Mouse (Mus musculus): ENCODE data around the gene Sult4a1. TPM values are rescaled to one million over a fixed set of nuclear protein-coding genes. Genes with fewer than 3 reads are reported as not detected.

The Sult4a1 gene
- polyA plus RNA-seq (2015; fragmentation: Nextera tagmentation; extraction: Ambion mirVana), result 0.45 and 0.70 TPM in 2 replicates

GRCm38 (mm10) chr15:84105105-84105923 lies at the start of gene Sult4a1:
Sult4a1 (minus strand) TSS chr15:84105754.
- Histone ChIP-seq H3K4me1 (peaks cover 8% of the 10 kb centered on the region), H3K4me2 (peak within 1 kb of the TSS; percentile 87), H3K27ac (replicated peaks) (no peak within 1 kb of the TSS), H3K9ac (peak within 1 kb of the TSS; percentile 45), H3K27me3 (replicated peaks) (peaks cover 68% of the 10 kb centered on the region), H3K4me3 (peak within 1 kb of the TSS; percentile 57), H3K9me3 (no peaks in the 10 kb centered on the region), H3K36me3 (no peaks in the 10 kb centered on the region)
- ATAC-seq (ENCODE audit: extremely low read depth, insufficient number of reproducible peaks, low FRiP score, low TSS enrichment), result no peak
- WGBS, result 2% methylated on average over 76 of the region's 77 CpGs

- WGBS, result 62% methylated on average over 5 of the region's 5 CpGs
- Histone ChIP-seq H3K27me3 (replicated peaks) (no peaks in the 10 kb centered on the region), H3K9me3 (no peaks in the 10 kb centered on the region), H3K4me2 (no peak overlapping the region), H3K27ac (replicated peaks) (no peak overlapping the region), H3K4me3 (no peak overlapping the region), H3K9ac (no peak overlapping the region), H3K36me3 (no peaks in the 10 kb centered on the region), H3K4me1 (peaks cover 6% of the 10 kb centered on the region)
- no peak for ATAC-seq (ENCODE audit: extremely low read depth, insufficient number of reproducible peaks, low FRiP score, low TSS enrichment)
Measured at GRCm38 (mm10) chr15:84140929-84141328, 35.4 kb upstream of the Sult4a1 start.

- H3K4me3 ChIP-seq, result no peak overlapping the region
- H3K27ac ChIP-seq (replicated peaks), result no peak overlapping the region
- no peak overlapping the region for H3K9ac ChIP-seq
- H3K36me3 ChIP-seq, result no peaks in the 10 kb centered on the region
- no peaks in the 10 kb centered on the region for H3K27me3 ChIP-seq (replicated peaks)
- no peak overlapping the region for H3K4me2 ChIP-seq
- whole genome bisulfite sequencing, result 47% methylated on average over 3 of the region's 3 CpGs
- H3K4me1 ChIP-seq, result peaks cover 6% of the 10 kb centered on the region
- H3K9me3 ChIP-seq, result no peaks in the 10 kb centered on the region
- ATAC-seq (ENCODE audit: extremely low read depth, insufficient number of reproducible peaks, low FRiP score, low TSS enrichment), result no peak
Measured at GRCm38 (mm10) chr15:84140109-84140508, 34.6 kb upstream of the Sult4a1 start.

GRCm38 (mm10) chr15:84139592-84140005 lies 34.0 kb upstream of the Sult4a1 start:
- Histone ChIP-seq H3K27me3 (replicated peaks) (no peaks in the 10 kb centered on the region), H3K9ac (no peak overlapping the region), H3K27ac (replicated peaks) (no peak overlapping the region), H3K4me3 (no peak overlapping the region), H3K4me2 (no peak overlapping the region), H3K4me1 (peaks cover 6% of the 10 kb centered on the region), H3K9me3 (no peaks in the 10 kb centered on the region), H3K36me3 (no peaks in the 10 kb centered on the region)
- 78% methylated on average over 5 of the region's 5 CpGs for WGBS
- no peak for ATAC-seq (ENCODE audit: extremely low read depth, insufficient number of reproducible peaks, low FRiP score, low TSS enrichment)

GRCm38 (mm10) chr15:84136473-84137415 lies 31.2 kb upstream of the Sult4a1 start:
- ATAC-seq (ENCODE audit: extremely low read depth, insufficient number of reproducible peaks, low FRiP score, low TSS enrichment), result no peak
- 36% methylated on average over 12 of the region's 12 CpGs for WGBS
- Histone ChIP-seq H3K9me3 (no peaks in the 10 kb centered on the region), H3K27me3 (replicated peaks) (no peaks in the 10 kb centered on the region), H3K4me1 (peaks cover 10% of the 10 kb centered on the region), H3K36me3 (no peaks in the 10 kb centered on the region), H3K4me3 (no peak overlapping the region), H3K9ac (no peak overlapping the region), H3K4me2 (no peak overlapping the region), H3K27ac (replicated peaks) (no peak overlapping the region)

GRCm38 (mm10) chr15:84135472-84135871 lies 29.9 kb upstream of the Sult4a1 start:
- no peaks in the 10 kb centered on the region for H3K36me3 ChIP-seq
- no peaks in the 10 kb centered on the region for H3K9me3 ChIP-seq
- 77% methylated on average over 5 of the region's 5 CpGs for WGBS
- H3K4me1 ChIP-seq, result peaks cover 18% of the 10 kb centered on the region
- no peak overlapping the region for H3K27ac ChIP-seq (replicated peaks)
- no peak overlapping the region for H3K4me3 ChIP-seq
- no peak overlapping the region for H3K4me2 ChIP-seq
- H3K27me3 ChIP-seq (replicated peaks), result no peaks in the 10 kb centered on the region
- ATAC-seq (ENCODE audit: extremely low read depth, insufficient number of reproducible peaks, low FRiP score, low TSS enrichment), result no peak
- H3K9ac ChIP-seq, result no peak overlapping the region

- Histone ChIP-seq H3K36me3 (no peaks in the 10 kb centered on the region), H3K27ac (replicated peaks) (no peak overlapping the region)
Measured at GRCm38 (mm10) chr15:84133440-84133839, 27.9 kb upstream of the Sult4a1 start.

GRCm38 (mm10) chr15:84131971-84132370 lies 26.4 kb upstream of the Sult4a1 start:
- WGBS, result 79% methylated on average over 7 of the region's 7 CpGs
- Histone ChIP-seq H3K9me3 (no peaks in the 10 kb centered on the region), H3K9ac (no peak overlapping the region), H3K4me2 (no peak overlapping the region), H3K4me3 (no peak overlapping the region), H3K36me3 (no peaks in the 10 kb centered on the region), H3K27me3 (replicated peaks) (peaks cover 6% of the 10 kb centered on the region; the same call in 1 of the 2 replicates), H3K4me1 (peaks cover 18% of the 10 kb centered on the region), H3K27ac (replicated peaks) (no peak overlapping the region)
- no peak; the same call in 1 of the 2 replicates for ATAC-seq (ENCODE audit: extremely low read depth, insufficient number of reproducible peaks, low FRiP score, low TSS enrichment)

More at GRCm38 (mm10) chr15:84133440-84133839, 27.9 kb upstream of the Sult4a1 start:
- Histone ChIP-seq H3K4me2 (no peak overlapping the region), H3K27me3 (replicated peaks) (peaks cover 3% of the 10 kb centered on the region; the same call in 1 of the 2 replicates), H3K4me3 (no peak overlapping the region), H3K9ac (no peak overlapping the region), H3K9me3 (no peaks in the 10 kb centered on the region), H3K4me1 (peaks cover 18% of the 10 kb centered on the region)
- 46% methylated on average over 4 of the region's 4 CpGs for WGBS
- ATAC-seq (ENCODE audit: extremely low read depth, insufficient number of reproducible peaks, low FRiP score, low TSS enrichment), result no peak

- 0 out of 2 replicates have a peak overlapping the region, but pooled peaks have one; percentile 2 for H3K9ac ChIP-seq
- WGBS, result 37% methylated on average over 16 of the region's 16 CpGs
- H3K27ac ChIP-seq (replicated peaks), result no peak overlapping the region
- H3K4me1 ChIP-seq, result peaks cover 13% of the 10 kb centered on the region
- no peaks in the 10 kb centered on the region for H3K9me3 ChIP-seq
- H3K27me3 ChIP-seq (replicated peaks), result peaks cover 9% of the 10 kb centered on the region; the same call in 1 of the 2 replicates
- no peak for ATAC-seq (ENCODE audit: extremely low read depth, insufficient number of reproducible peaks, low FRiP score, low TSS enrichment)
- no peaks in the 10 kb centered on the region for H3K36me3 ChIP-seq
- peak overlapping the region; percentile 26; the same call in 1 of the 2 replicates for H3K4me2 ChIP-seq
- H3K4me3 ChIP-seq, result no peak overlapping the region
Measured at GRCm38 (mm10) chr15:84131096-84131786, 25.7 kb upstream of the Sult4a1 start.

GRCm38 (mm10) chr15:84126871-84127270 lies 21.3 kb upstream of the Sult4a1 start:
- peaks cover 25% of the 10 kb centered on the region; the same call in 1 of the 2 replicates for H3K27me3 ChIP-seq (replicated peaks)
- H3K4me3 ChIP-seq, result no peak overlapping the region
- H3K4me1 ChIP-seq, result peaks cover 9% of the 10 kb centered on the region
- H3K9me3 ChIP-seq, result no peaks in the 10 kb centered on the region
- no peak overlapping the region for H3K4me2 ChIP-seq
- no peaks in the 10 kb centered on the region for H3K36me3 ChIP-seq
- 24% methylated on average over 5 of the region's 5 CpGs for WGBS
- H3K9ac ChIP-seq, result no peak overlapping the region
- ATAC-seq (ENCODE audit: extremely low read depth, insufficient number of reproducible peaks, low FRiP score, low TSS enrichment), result no peak
- no peak overlapping the region for H3K27ac ChIP-seq (replicated peaks)
